Mouse (Mus musculus) neural tube, embryonic 12.5 days (tissue): ENCODE results near the gene Ces5a. TPM values are rescaled to one million over a fixed set of nuclear protein-coding genes. Genes with fewer than 3 reads are reported as not detected.

Experiments used
- ATAC-seq: fragments of 200-750 bp; cut with Nextera tagmentation; 2 replicates; pipeline ENCODE4 v1.8.0; 2017; ENCODE audit warnings: low read depth, mild to moderate bottlenecking, moderate TSS enrichment, moderate library complexity; ENCODE audit not compliant: low FRiP score
- H3K27ac ChIP-seq: fragments of 300-500 bp; sonication (generic); 2 replicates; pipeline ENCODE4 v1.5.1; 2016
- H3K27me3 ChIP-seq: fragments of 300-500 bp; sonication (generic); replicated peaks from 2 replicates; pipeline ENCODE4 v1.6.1; 2016; ENCODE audit warnings: mild to moderate bottlenecking
- H3K36me3 ChIP-seq: fragments of 300-500 bp; sonication (generic); 2 replicates; pipeline ENCODE4 v1.6.1; 2016; ENCODE audit warnings: mild to moderate bottlenecking
- H3K4me1 ChIP-seq: fragments of 300-500 bp; sonication (generic); 2 replicates; pipeline ENCODE4 v1.6.1; 2016
- H3K4me2 ChIP-seq: fragments of 300-500 bp; sonication (generic); replicated peaks from 2 replicates; pipeline ENCODE4 v1.6.1; 2016; ENCODE audit warnings: mild to moderate bottlenecking
- H3K4me3 ChIP-seq: fragments of 300-500 bp; sonication (generic); 2 replicates; pipeline ENCODE4 v1.5.1; 2016
- H3K9ac ChIP-seq: fragments of 300-500 bp; sonication (generic); 2 replicates; pipeline ENCODE4 v1.6.1; 2016; ENCODE audit warnings: mild to moderate bottlenecking
- H3K9me3 ChIP-seq: fragments of 300-500 bp; sonication (generic); 2 replicates; pipeline ENCODE4 v1.6.1; 2016; ENCODE audit warnings: mild to moderate bottlenecking
- WGBS: fragments of 180-500 bp; shearing (Covaris S2); methylation state at CpG from one replicate; pipeline ENCODE4 v1.1.7; 2016; 5-methylcytosine and 5-hydroxymethylcytosine counted together
- polyA plus RNA-seq: library from polyadenylated mRNA; unstranded; fragments of >200 nt; fragmentation: Nextera tagmentation; extraction: Ambion mirVana; gene quantifications from 2 replicates; pipeline ENCODE4 v1.2.1, GENCODE M21; 2016

Ces5a gene
- polyA plus RNA-seq: not detected in 2 replicates

DNA sequence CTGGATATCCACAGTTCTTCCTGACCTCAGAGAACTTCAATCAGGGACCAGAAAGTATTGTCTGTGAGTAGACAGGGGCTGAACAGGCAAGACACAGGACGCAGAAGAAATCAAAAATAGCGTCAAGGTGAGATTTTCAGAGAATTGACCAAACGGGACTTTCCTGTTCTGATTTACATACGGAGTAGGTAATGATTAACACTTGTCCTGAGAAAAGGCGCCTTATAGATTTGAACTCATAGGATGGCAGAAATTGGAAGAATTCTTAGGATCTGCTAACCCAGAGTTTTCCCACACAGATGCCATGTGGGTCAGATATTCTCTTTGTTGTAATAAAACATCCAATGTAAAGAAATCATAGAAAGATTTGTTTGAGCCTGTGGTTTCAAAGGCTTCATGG is at the start of gene Ces5a:
TSS of gene Ces5a (minus strand) at position 101 of the 400 bp plus-strand sequence.
- 92% methylated on average over 5 of the region's 5 CpGs for WGBS
- H3K9ac ChIP-seq: no peak within 1 kb of the TSS
- no peaks in the 10 kb centered on the region for H3K9me3 ChIP-seq
- no peaks in the 10 kb centered on the region for H3K4me1 ChIP-seq
- H3K4me2 ChIP-seq: no peak within 1 kb of the TSS
- no peak within 1 kb of the TSS for H3K4me3 ChIP-seq
- no peak for ATAC-seq
- no peaks in the 10 kb centered on the region for H3K27me3 ChIP-seq
- H3K27ac ChIP-seq: no peak within 1 kb of the TSS
- H3K36me3 ChIP-seq: no peaks in the 10 kb centered on the region

DNA sequence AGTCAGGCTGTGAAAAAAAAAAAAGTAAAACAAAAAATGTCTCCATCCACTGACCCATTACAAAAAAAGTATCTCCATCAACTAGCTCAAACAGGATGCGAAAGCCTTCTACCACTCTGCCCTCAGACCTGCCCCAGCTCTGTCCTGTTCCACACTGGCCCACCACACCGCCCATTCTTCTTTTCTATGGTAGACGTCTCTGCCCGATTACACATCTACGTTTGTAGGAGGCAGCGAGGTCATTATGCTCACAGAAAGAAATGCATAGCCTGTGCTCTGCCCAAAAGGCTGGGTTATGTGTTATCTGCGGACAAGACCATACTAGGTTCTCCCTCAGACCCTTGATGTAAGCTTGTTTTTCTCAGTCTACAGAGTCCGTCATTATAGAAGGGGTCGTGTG is 37.2 kb upstream of the Ces5a start:
- 80% methylated on average over 9 of the region's 9 CpGs for WGBS
- Histone ChIP-seq H3K4me3 (no peak overlapping the region), H3K27ac (no peak overlapping the region), H3K36me3 (no peaks in the 10 kb centered on the region), H3K27me3 (no peaks in the 10 kb centered on the region), H3K9ac (no peak overlapping the region), H3K4me1 (peaks cover 31% of the 10 kb centered on the region), H3K9me3 (peaks cover 4% of the 10 kb centered on the region; the same call in 1 of the 2 replicates), H3K4me2 (no peak overlapping the region)
- no peak for ATAC-seq

DNA sequence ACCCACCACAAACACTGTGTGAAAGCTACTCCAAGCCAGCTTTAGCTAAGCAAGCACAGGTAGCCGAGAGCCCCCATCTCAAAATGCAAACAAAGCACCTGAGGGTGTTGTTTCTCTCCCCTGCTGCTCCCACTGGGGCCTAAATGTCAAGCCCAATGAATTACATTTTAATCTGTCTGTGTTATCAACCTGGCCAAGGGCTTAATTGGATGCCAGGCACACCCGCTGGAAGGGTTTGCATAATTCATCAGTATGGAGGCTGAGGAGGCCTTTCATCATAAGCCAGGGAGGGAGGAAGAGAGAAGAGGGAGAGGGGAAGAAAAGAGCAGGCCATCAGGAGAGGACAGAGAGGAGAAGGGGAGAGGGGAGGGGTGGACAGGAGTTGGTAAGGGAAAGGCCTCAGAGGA is 36.5 kb upstream of the Ces5a start:
- no peaks in the 10 kb centered on the region for H3K27me3 ChIP-seq
- no peak overlapping the region; the same call in 1 of the 2 replicates for H3K4me2 ChIP-seq
- no peak overlapping the region for H3K4me3 ChIP-seq
- no peaks in the 10 kb centered on the region for H3K36me3 ChIP-seq
- peaks cover 4% of the 10 kb centered on the region; the same call in 1 of the 2 replicates for H3K9me3 ChIP-seq
- WGBS: 27% methylated on average over 2 of the region's 2 CpGs
- ATAC-seq: 0 out of 2 replicates have a peak, but pooled peaks have one; percentile 25
- H3K4me1 ChIP-seq: peaks cover 31% of the 10 kb centered on the region
- H3K9ac ChIP-seq: no peak overlapping the region
- H3K27ac ChIP-seq: 0 out of 2 replicates have a peak overlapping the region, but pooled peaks have one; percentile 5

GRCm38 (mm10) chr8:93571369-93571985 is 35.8 kb upstream of the Ces5a start:
- Histone ChIP-seq H3K36me3 (no peaks in the 10 kb centered on the region), H3K27ac (0 out of 2 replicates have a peak overlapping the region, but pooled peaks have one; percentile 5), H3K4me2 (no peak overlapping the region), H3K27me3 (no peaks in the 10 kb centered on the region), H3K9me3 (peaks cover 4% of the 10 kb centered on the region; the same call in 1 of the 2 replicates), H3K9ac (no peak overlapping the region), H3K4me3 (no peak overlapping the region), H3K4me1 (peaks cover 31% of the 10 kb centered on the region)
- no peak for ATAC-seq
- 47% methylated on average over 9 of the region's 9 CpGs for WGBS

GRCm38 (mm10) chr8:93570186-93570530 is 34.5 kb upstream of the Ces5a start:
- H3K4me3 ChIP-seq: no peak overlapping the region
- H3K4me1 ChIP-seq: peaks cover 31% of the 10 kb centered on the region
- H3K27me3 ChIP-seq: no peaks in the 10 kb centered on the region
- H3K9me3 ChIP-seq: peaks cover 4% of the 10 kb centered on the region; the same call in 1 of the 2 replicates
- no peaks in the 10 kb centered on the region for H3K36me3 ChIP-seq
- H3K9ac ChIP-seq: no peak overlapping the region
- no peak for ATAC-seq
- 41% methylated on average over 2 of the region's 2 CpGs for WGBS
- peak overlapping the region; percentile 18; the same call in 1 of the 2 replicates for H3K4me2 ChIP-seq
- H3K27ac ChIP-seq: no peak overlapping the region

GRCm38 (mm10) chr8:93569311-93570185 is 33.9 kb upstream of the Ces5a start:
- Histone ChIP-seq H3K4me2 (peak overlapping the region; percentile 18), H3K4me1 (peaks cover 31% of the 10 kb centered on the region), H3K27ac (no peak overlapping the region), H3K36me3 (no peaks in the 10 kb centered on the region), H3K9me3 (peaks cover 4% of the 10 kb centered on the region; the same call in 1 of the 2 replicates), H3K27me3 (no peaks in the 10 kb centered on the region), H3K4me3 (no peak overlapping the region), H3K9ac (no peak overlapping the region)
- 45% methylated on average over 13 of the region's 13 CpGs for WGBS
- ATAC-seq: peak; percentile 83

DNA sequence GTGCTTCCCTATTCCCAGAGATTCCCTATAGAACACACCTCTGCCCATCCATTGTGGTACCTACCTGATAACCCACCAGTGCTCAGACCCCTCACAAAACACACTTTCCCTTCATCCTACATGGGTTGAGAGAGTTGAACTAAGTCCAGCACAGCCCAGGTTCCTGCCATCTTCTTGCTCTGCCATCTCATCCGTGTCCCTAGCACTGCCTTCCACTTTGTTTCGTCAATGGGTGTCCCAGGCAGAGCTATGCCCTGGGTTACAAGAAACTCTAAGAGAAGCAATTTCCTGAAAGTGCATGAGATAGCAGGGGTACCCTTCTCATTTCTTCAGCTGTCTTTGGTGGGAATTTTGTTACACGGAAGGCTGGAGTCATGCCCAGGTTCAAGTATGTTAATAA is 33.0 kb upstream of the Ces5a start:
- H3K27me3 ChIP-seq: no peaks in the 10 kb centered on the region
- peaks cover 31% of the 10 kb centered on the region for H3K4me1 ChIP-seq
- no peak for ATAC-seq
- 93% methylated on average over 3 of the region's 3 CpGs for WGBS
- no peak overlapping the region for H3K4me3 ChIP-seq
- H3K27ac ChIP-seq: no peak overlapping the region
- H3K9ac ChIP-seq: no peak overlapping the region
- H3K9me3 ChIP-seq: peaks cover 4% of the 10 kb centered on the region; the same call in 1 of the 2 replicates
- no peaks in the 10 kb centered on the region for H3K36me3 ChIP-seq
- H3K4me2 ChIP-seq: no peak overlapping the region

- Histone ChIP-seq H3K36me3 (no peaks in the 10 kb centered on the region), H3K27ac (no peak overlapping the region), H3K9me3 (peaks cover 4% of the 10 kb centered on the region; the same call in 1 of the 2 replicates), H3K27me3 (no peaks in the 10 kb centered on the region), H3K4me1 (peaks cover 22% of the 10 kb centered on the region), H3K4me2 (no peak overlapping the region), H3K9ac (no peak overlapping the region), H3K4me3 (no peak overlapping the region)
- no peak for ATAC-seq
- WGBS: 77% methylated on average over 9 of the region's 9 CpGs
Measured at GRCm38 (mm10) chr8:93567086-93567485, 31.5 kb upstream of the Ces5a start.

GRCm38 (mm10) chr8:93564634-93565033 is 29.0 kb upstream of the Ces5a start:
- Histone ChIP-seq H3K4me2 (no peak overlapping the region), H3K36me3 (no peaks in the 10 kb centered on the region), H3K9ac (no peak overlapping the region), H3K27ac (no peak overlapping the region), H3K27me3 (no peaks in the 10 kb centered on the region), H3K9me3 (peaks cover 4% of the 10 kb centered on the region; the same call in 1 of the 2 replicates), H3K4me1 (peaks cover 4% of the 10 kb centered on the region), H3K4me3 (no peak overlapping the region)
- 86% methylated on average over 4 of the region's 4 CpGs for WGBS
- no peak for ATAC-seq

DNA sequence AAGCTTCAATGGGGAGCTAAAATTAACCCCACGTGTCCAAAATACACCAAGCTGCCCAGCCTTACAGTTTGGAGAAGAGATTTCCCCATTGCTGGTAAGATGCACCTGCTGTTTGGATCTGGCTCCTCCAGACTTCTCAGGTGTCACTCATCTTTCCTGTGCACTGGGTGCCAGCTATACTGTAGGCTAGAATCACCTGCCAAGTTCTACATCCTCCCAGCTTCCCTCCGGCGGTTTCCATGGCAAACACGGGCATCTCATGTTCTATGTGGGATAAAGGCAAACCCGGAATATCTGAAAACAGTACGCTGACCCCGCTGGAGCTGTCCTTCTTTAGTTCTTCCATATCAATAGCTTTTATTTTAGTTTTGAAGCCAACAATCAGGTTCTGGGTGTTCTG is 27.9 kb upstream of the Ces5a start:
- WGBS: 88% methylated on average over 7 of the region's 7 CpGs
- Histone ChIP-seq H3K27me3 (no peaks in the 10 kb centered on the region), H3K9me3 (peaks cover 1% of the 10 kb centered on the region; the same call in 1 of the 2 replicates), H3K27ac (no peak overlapping the region), H3K4me2 (no peak overlapping the region), H3K9ac (no peak overlapping the region), H3K36me3 (no peaks in the 10 kb centered on the region), H3K4me3 (no peak overlapping the region), H3K4me1 (no peaks in the 10 kb centered on the region)
- no peak for ATAC-seq

DNA sequence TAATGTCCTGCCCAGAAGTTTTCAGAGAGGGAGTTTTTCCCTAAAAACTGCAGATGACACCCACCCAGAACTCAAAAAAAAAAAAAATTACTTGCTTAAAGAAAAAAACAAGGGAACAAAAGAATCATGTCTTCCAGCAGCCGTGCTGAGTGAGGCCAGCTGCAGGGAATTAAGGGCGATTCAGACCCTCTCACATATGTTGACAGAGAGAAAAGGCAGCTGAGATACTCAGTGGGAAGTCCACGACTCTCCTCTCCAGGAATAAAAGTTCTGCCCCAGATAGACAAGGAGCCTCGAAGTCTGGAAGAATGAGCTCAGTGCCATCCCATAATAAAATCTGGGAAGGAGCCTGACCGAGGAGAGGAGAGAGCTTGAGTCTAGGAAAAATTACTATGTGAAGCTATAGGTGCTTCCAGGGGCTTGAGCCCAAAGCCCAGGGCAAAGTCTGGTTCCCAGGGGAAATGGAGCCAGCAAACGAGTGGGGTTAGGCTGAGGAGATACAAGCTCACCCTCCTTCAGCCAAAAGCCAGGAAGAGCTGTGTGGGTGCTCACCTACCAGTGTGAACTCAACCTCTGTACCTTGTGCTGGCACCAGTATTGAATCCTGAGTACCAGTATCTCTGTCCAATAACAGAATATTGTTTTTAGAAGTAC is 27.1 kb upstream of the Ces5a start:
- no peak overlapping the region for H3K4me3 ChIP-seq
- no peaks in the 10 kb centered on the region for H3K9me3 ChIP-seq
- no peak overlapping the region for H3K4me2 ChIP-seq
- no peaks in the 10 kb centered on the region for H3K4me1 ChIP-seq
- H3K27me3 ChIP-seq: no peaks in the 10 kb centered on the region
- 31% methylated on average over 6 of the region's 6 CpGs for WGBS
- no peak overlapping the region for H3K9ac ChIP-seq
- no peak for ATAC-seq
- H3K36me3 ChIP-seq: no peaks in the 10 kb centered on the region
- H3K27ac ChIP-seq: no peak overlapping the region

DNA sequence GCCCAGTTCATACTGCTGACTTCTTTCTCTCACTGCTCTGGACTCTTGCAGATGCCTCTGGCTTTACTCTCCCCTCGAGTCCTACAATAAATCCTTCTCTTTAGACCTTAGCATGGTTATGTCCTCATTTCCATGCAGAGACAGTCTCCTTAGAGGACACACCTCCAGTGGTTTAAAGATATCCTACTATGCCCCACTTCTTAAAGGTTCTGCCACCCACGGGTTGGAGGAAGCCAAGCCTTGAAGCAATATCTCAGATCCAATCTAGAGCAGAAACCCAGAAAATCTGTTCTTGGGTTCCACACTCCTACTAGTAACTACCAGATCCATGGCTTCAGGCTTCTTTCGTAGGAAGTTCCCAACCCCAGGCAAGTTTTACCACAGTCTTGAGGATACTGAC is 25.6 kb upstream of the Ces5a start:
- Histone ChIP-seq H3K9me3 (no peaks in the 10 kb centered on the region), H3K4me3 (no peak overlapping the region), H3K4me1 (no peaks in the 10 kb centered on the region), H3K36me3 (no peaks in the 10 kb centered on the region), H3K27me3 (no peaks in the 10 kb centered on the region), H3K4me2 (no peak overlapping the region), H3K9ac (no peak overlapping the region), H3K27ac (no peak overlapping the region)
- 86% methylated on average over 3 of the region's 3 CpGs for WGBS
- ATAC-seq: no peak
